ENCODE assay signal across 19 mouse cellular contexts in genomic region chr14:60975736-60976135, GRCm38 (mm10).
DNase-seq lines count a peak whose midpoint lies in the region; ATAC-seq lines count a peak whose summit lies in the region.
"Had no signal": no experiment of that assay in that cellular context is flagged by ENCODE, and none has a peak within 500 bp of the region (broad histone marks: within the 10 kb centered on the region; RNA-seq: fewer than 3 reads in every experiment).

No protein-coding gene starts in this region.

- H3K4me1 ChIP-seq in liver, embryonic 11.5 days (replicated peaks; ENCODE audit: control insufficient read depth, insufficient read depth, low read length): no peaks in the 10 kb centered on the region
- H3K4me1 ChIP-seq: stomach, embryonic 15.5 days had no signal

- H3K9me3 ChIP-seq in liver, embryonic 11.5 days (ENCODE audit: control insufficient read depth, low read length): no peaks in the 10 kb centered on the region
- H3K9me3 ChIP-seq: embryonic facial prominence, embryonic 12.5 days; limb, embryonic 12.5 days; stomach, embryonic 15.5 days had no signal

- WGBS in liver, embryonic 11.5 days: 67% methylated on average over 3 of the region's 3 CpGs

- 0 out of 2 replicates have a peak, but pooled peaks have one; percentile 18 for ATAC-seq in liver, embryonic 11.5 days (replicated peaks; ENCODE audit: low FRiP score)
- ATAC-seq: forebrain, embryonic 16.5 days; hindbrain, postnatal 0 days had no signal

- H3K27me3 ChIP-seq in liver, embryonic 11.5 days (replicated peaks; ENCODE audit: control insufficient read depth, insufficient read depth, low read length): no peaks in the 10 kb centered on the region
- H3K27me3 ChIP-seq: CH12.LX; embryonic facial prominence, embryonic 12.5 days; limb, embryonic 12.5 days; stomach, embryonic 15.5 days had no signal

- DNase-seq in kidney, adult 11 months: peak; percentile 2
- no peak for DNase-seq in kidney, postnatal 4 days
- DNase-seq in adrenal gland, adult 8-10 months: peak; percentile 78
- no peak for DNase-seq in liver, embryonic 11.5 days (ENCODE audit: low spot score)
- DNase-seq in yolk sac, embryonic 10.5 days (ENCODE audit: low spot score): peak; percentile 63
- no peak for DNase-seq in cerebellum, adult 9-11 months
- no peak for DNase-seq in right cerebral cortex, adult 2 months (ENCODE audit: low spot score in 2 of 2)
- DNase-seq: cerebellum, adult 11-12 months; heart, adult 11 months; heart, postnatal 4 days; kidney, postnatal 10 days; layer of hippocampus, adult 9-11 months; midbrain, embryonic 14.5 days had no signal

- no peak overlapping the region for H3K4me3 ChIP-seq in liver, embryonic 11.5 days (ENCODE audit: low read depth, low read length)
- H3K4me3 ChIP-seq: embryonic facial prominence, embryonic 12.5 days; limb, embryonic 12.5 days; stomach, embryonic 15.5 days had no signal

- H3K36me3 ChIP-seq in liver, embryonic 11.5 days (ENCODE audit: control insufficient read depth, insufficient read depth, low read length): no peaks in the 10 kb centered on the region
- H3K36me3 ChIP-seq: stomach, embryonic 15.5 days had no signal

- H3K9ac ChIP-seq in liver, embryonic 11.5 days (ENCODE audit: low read depth, low read length): no peak overlapping the region
- H3K9ac ChIP-seq: embryonic facial prominence, embryonic 12.5 days; limb, embryonic 12.5 days; stomach, embryonic 15.5 days had no signal

- H3K27ac ChIP-seq in liver, embryonic 11.5 days (ENCODE audit: low read depth, low read length): no peak overlapping the region
- H3K27ac ChIP-seq: embryonic facial prominence, embryonic 12.5 days; hindbrain, postnatal 0 days; limb, embryonic 12.5 days; stomach, embryonic 15.5 days had no signal

- H3K4me2 ChIP-seq in liver, embryonic 11.5 days: no peak overlapping the region
- H3K4me2 ChIP-seq: embryonic facial prominence, embryonic 12.5 days; limb, embryonic 12.5 days; stomach, embryonic 15.5 days had no signal

Comparison
In these comparisons a context has a peak if more than half of its experiments do, and no peak if none do; other contexts are left out.
1. DNase-seq: peak in kidney, adult 11 months (single experiment), adrenal gland, adult 8-10 months (single experiment) and yolk sac, embryonic 10.5 days (single experiment); none in kidney, postnatal 4 days (0 of 2), liver, embryonic 11.5 days (single experiment), cerebellum, adult 9-11 months (single experiment) and right cerebral cortex, adult 2 months (0 of 2).